Mouse (Mus musculus) heart, adult 2 months (tissue): ENCODE data around the gene Eif3a.

Source experiments
- CTCF ChIP-seq: fragments of 200-600 bp; IDR thresholded peaks from 2 replicates; pipeline ENCODE4 v1.8.1; 2022; ENCODE audit warnings: antibody characterized with exemption, mild to moderate bottlenecking, moderate library complexity
- EP300 ChIP-seq: fragments of 200-500 bp; IDR thresholded peaks from 2 replicates; pipeline ENCODE4 v1.6.1; 2011; ENCODE audit warnings: low read depth, low read length, control low read depth; ENCODE audit not compliant: insufficient read depth

DNA sequence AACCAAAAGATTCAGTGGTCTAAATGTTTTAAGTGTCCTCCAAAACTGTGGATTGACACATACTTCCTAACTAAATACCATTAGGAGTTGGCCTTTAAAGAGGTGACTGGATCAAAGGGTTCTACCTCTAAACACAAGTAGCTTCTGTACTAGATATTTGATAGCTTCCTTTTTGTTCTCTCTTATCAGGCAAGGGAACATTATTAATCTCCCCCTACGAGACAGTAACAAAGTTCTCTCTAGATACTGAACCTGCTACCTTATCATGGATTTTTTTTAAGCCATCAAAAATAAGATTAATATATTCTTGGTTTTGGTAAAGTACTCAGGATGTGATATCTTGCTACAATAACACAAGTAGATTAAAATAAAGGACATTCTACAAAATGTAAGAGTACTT, 5.7 kb downstream of the Eif3a start:
- TF ChIP-seq CTCF (no peak), EP300 (no peak)
